Mouse (Mus musculus) ES-E14 (cell line): Measurements from ENCODE around the gene Gmppb. TPM values are rescaled to one million over a fixed set of nuclear protein-coding genes. Genes with fewer than 3 reads are reported as not detected.

Source experiments
- DNase-seq: peaks from one replicate; pipeline ENCODE4 v3.0.0-alpha.2; 2013; ENCODE audit warnings: low read depth, low spot score
- H3K27ac ChIP-seq: 2 replicates; pipeline ENCODE4 v1.5.1; 2012; ENCODE audit warnings: low read depth, mild to moderate bottlenecking, low read length, moderate library complexity, mixed read lengths; ENCODE audit not compliant: poor library complexity, insufficient read depth, severe bottlenecking
- H3K36me3 ChIP-seq: 2 replicates; pipeline ENCODE4 v1.6.1; 2012; ENCODE audit warnings: mild to moderate bottlenecking, low read length, moderate library complexity, mixed read lengths; ENCODE audit not compliant: control insufficient read depth, poor library complexity, insufficient read depth, severe bottlenecking
- H3K4me1 ChIP-seq, 2 experiments: fragments of 150-350 bp in 1 of 2; sonication (generic) in 1 of 2; 2 replicates each; pipeline ENCODE4 v1.6.1; 2012; ENCODE audit warnings: low read length in 2 of 2, mild to moderate bottlenecking in 1 of 2, mixed read lengths in 1 of 2; ENCODE audit not compliant: control insufficient read depth in 2 of 2, insufficient read depth in 2 of 2, poor library complexity in 1 of 2
- H3K4me3 ChIP-seq, 2 experiments: fragments of 150-350 bp in 1 of 2; sonication (generic) in 1 of 2; 2 replicates each; pipeline ENCODE4 v1.5.1; 2012; ENCODE audit warnings: low read length in 2 of 2, low read depth in 1 of 2, mild to moderate bottlenecking in 1 of 2, mixed read lengths in 1 of 2; ENCODE audit not compliant: insufficient read depth in 1 of 2, poor library complexity in 1 of 2, severe bottlenecking in 1 of 2
- H3K9ac ChIP-seq: 2 replicates; pipeline ENCODE4 v1.6.1; 2012; ENCODE audit warnings: low read depth, mild to moderate bottlenecking, low read length, mixed read lengths; ENCODE audit not compliant: poor library complexity, insufficient read depth, severe bottlenecking
- H3K9me3 ChIP-seq: fragments of 150-350 bp; sonication (generic); 2 replicates; pipeline ENCODE4 v1.6.1; 2012; ENCODE audit warnings: low read depth, mild to moderate bottlenecking, low read length; ENCODE audit not compliant: control insufficient read depth, insufficient read depth
- CHD2 ChIP-seq: IDR thresholded peaks from 2 replicates; pipeline ENCODE4 v1.6.1; 2014; ENCODE audit warnings: mild to moderate bottlenecking, low read depth, low read length, inconsistent platforms
- HCFC1 ChIP-seq: IDR thresholded peaks from 2 replicates; pipeline ENCODE4 v1.6.1; 2012; ENCODE audit warnings: low read length, inconsistent platforms, borderline replicate concordance; ENCODE audit not compliant: insufficient read depth
- MAFK ChIP-seq: IDR thresholded peaks from 2 replicates; pipeline ENCODE4 v1.6.1; 2014; ENCODE audit warnings: mild to moderate bottlenecking, low read depth, low read length, inconsistent platforms; ENCODE audit not compliant: insufficient read depth
- ZC3H11A ChIP-seq: IDR thresholded peaks from 2 replicates; pipeline ENCODE4 v1.6.1; 2012; ENCODE audit warnings: low read depth, mild to moderate bottlenecking, inconsistent platforms, low read length, borderline replicate concordance
- ZNF384 ChIP-seq: IDR thresholded peaks from 2 replicates; pipeline ENCODE4 v1.6.1; 2012; ENCODE audit warnings: low read depth, low read length, inconsistent platforms
- in situ Hi-C, 2 experiments: fragments of 600-800 bp; cut with MboI; formaldehyde crosslinking; loops; one replicate each; pipeline ENCODE4 v1.15.1; 2025; ENCODE audit warnings: low sequenced_read_pairs in 2 of 2, inconsistent platforms in 1 of 2; ENCODE audit not compliant: unreplicated experiment in 2 of 2
- total RNA-seq: library from RNA; depleted of rRNA; stranded (reverse); fragments of 300-350 nt; gene quantifications from 2 replicates; pipeline ENCODE4 v1.2.3, GENCODE M21; 2012

Gmppb gene
- total RNA-seq, 1 experiment: 28.3 TPM

- in situ Hi-C loops: no loop called here
- peak overlapping the region; percentile 48 to 92 for H3K4me3 ChIP-seq
- TF ChIP-seq ZC3H11A (no peak), HCFC1 (no peak), MAFK (no peak), CHD2 (no peak)
- H3K9ac ChIP-seq: peak overlapping the region; percentile 72
- H3K36me3 ChIP-seq: peaks cover 31% of the 10 kb centered on the region
- no peak for DNase-seq
- peaks cover 0 to 13% of the 10 kb centered on the region in 2 experiments; a peak in 2 of 4 replicates for H3K4me1 ChIP-seq
- H3K9me3 ChIP-seq: no peaks in the 10 kb centered on the region
- no peak overlapping the region for H3K27ac ChIP-seq
Observed at GRCm38 (mm10) chr9:108048566-108048955, 481 bp upstream of the Gmppb start.

- H3K36me3 ChIP-seq: peaks cover 31% of the 10 kb centered on the region
- in situ Hi-C loops: no loop called here
- TF ChIP-seq MAFK (no peak), HCFC1 (no peak), ZNF384 (no peak), ZC3H11A (no peak), CHD2 (no peak)
- peak overlapping the region; percentile 54; the same call in 1 of the 2 replicates for H3K27ac ChIP-seq
- H3K4me3 ChIP-seq: peak overlapping the region; percentile 92 to 97
- H3K4me1 ChIP-seq: peaks cover 0 to 18% of the 10 kb centered on the region in 2 experiments; a peak in 3 of 4 replicates
- peak overlapping the region; percentile 89 for H3K9ac ChIP-seq
- no peaks in the 10 kb centered on the region for H3K9me3 ChIP-seq
- DNase-seq: no peak
Observed at GRCm38 (mm10) chr9:108049561-108050251, 664 bp downstream of the Gmppb start.

- H3K36me3 ChIP-seq: peaks cover 21% of the 10 kb centered on the region; the same call in 1 of the 2 replicates
- no peak overlapping the region for H3K4me3 ChIP-seq
- no peak overlapping the region for H3K9ac ChIP-seq
- in situ Hi-C loops: no loop called here
- TF ChIP-seq ZNF384 (no peak), ZC3H11A (no peak), CHD2 (no peak), HCFC1 (no peak), MAFK (no peak)
- no peak for DNase-seq
- no peak overlapping the region for H3K27ac ChIP-seq
- H3K9me3 ChIP-seq: no peaks in the 10 kb centered on the region
- H3K4me1 ChIP-seq: peaks cover 0 to 20% of the 10 kb centered on the region in 2 experiments; a peak in 3 of 4 replicates
Observed at GRCm38 (mm10) chr9:108051184-108051930, 2.3 kb downstream of the Gmppb start.

GRCm38 (mm10) chr9:108051931-108052220, 2.8 kb downstream of the Gmppb start:
- TF ChIP-seq MAFK (no peak), CHD2 (no peak), ZC3H11A (no peak), HCFC1 (no peak), ZNF384 (no peak)
- Histone ChIP-seq H3K9ac (no peak overlapping the region), H3K4me1 (peaks cover 0 to 20% of the 10 kb centered on the region in 2 experiments; a peak in 3 of 4 replicates), H3K4me3 (no peak overlapping the region), H3K27ac (no peak overlapping the region), H3K9me3 (no peaks in the 10 kb centered on the region), H3K36me3 (peaks cover 21% of the 10 kb centered on the region; the same call in 1 of the 2 replicates)
- DNase-seq: no peak
- in situ Hi-C loops: no loop called here
